Mouse (Mus musculus): ENCODE measurements at regions not wholly inside any gene's neighbourhood (a gene's known extent, or its start where the extent isn't known, plus 50 kb on each side); places are given as distances from the start of the nearest gene placed in this dataset.

- intact Hi-C loops (cut with DNase I): no loop called here
Measured at GRCm38 (mm10) chr2:59406976-59407375, 77.5 kb upstream of the Dapl1 start.

GRCm38 (mm10) chr2:59407512-59407988 is 76.9 kb upstream of the Dapl1 start:
- DNase-seq (ENCODE audit: low spot score in 2 of 2): peak; percentile 21 to 25
- intact Hi-C loops (cut with DNase I): no loop called here

More at GRCm38 (mm10) chr2:59406976-59407375, 77.5 kb upstream of the Dapl1 start:
- no peak for DNase-seq (ENCODE audit: low spot score in 2 of 2)

DNA sequence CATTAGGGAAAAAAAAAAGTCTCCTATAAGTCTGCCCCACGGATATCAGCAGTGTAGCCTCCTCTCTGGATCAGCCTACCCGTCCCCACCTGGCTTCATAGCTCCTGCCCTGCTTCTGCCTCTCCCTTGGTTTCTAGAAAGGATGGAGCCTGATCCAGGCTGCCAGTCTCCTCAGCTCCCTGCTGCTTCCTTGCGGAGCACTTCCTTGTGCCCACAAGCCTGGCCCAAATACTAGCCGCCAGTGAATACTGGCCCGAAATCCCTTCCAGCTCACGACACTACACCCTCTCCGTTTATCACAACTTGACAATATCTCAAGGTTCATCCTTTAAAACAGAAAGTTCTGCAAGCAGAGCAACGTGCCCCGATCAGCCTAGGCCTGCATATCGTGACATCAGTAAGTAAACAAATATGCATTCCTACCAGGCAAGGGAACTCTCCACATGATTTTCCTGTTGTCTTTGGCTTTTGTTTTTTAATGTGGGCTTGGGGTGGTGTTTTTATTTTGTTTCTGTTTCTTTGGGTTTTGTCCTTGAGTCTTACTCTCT is 76.3 kb upstream of the Dapl1 start:
- no peak for DNase-seq (ENCODE audit: low spot score in 2 of 2)
- intact Hi-C loops (cut with DNase I): no loop called here

- intact Hi-C loops (cut with DNase I): no loop called here
Measured at GRCm38 (mm10) chr2:59414612-59415011, 69.8 kb upstream of the Dapl1 start.

DNA sequence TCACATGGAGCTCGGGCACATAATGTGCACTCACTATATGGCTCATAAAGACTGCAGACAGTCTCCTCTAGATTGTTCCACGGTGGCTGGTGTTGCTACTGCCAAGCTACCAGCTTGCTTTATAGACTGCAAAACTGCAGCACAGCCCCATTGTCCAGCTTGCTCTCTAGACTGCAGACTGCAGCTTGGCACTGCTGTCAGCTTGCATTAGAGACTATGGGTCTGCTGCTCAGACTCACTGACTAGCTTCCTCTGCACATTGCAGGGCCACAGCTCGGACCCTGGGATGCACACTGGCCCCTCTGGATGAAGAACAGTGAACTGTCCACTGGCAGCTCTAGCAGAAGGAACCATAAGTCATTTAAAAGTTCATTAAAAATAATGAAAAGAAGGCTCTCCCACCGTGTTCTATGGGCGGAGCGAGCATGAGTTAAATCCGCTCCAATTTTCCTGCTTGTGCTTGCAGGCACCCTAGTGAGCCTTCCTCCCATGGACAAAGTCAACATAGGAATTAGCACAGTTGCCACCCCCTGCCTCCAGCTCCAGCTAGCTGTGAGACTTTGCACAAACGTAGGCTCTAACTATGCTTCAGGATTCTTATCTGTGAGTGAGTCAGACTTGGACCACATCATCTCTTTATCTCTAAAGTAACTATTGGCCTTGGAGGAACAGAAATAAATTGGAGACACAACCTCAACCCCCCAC is 67.8 kb upstream of the Dapl1 start:
- intact Hi-C loops (cut with DNase I): no loop called here

More at GRCm38 (mm10) chr2:59414612-59415011, 69.8 kb upstream of the Dapl1 start:
- no peak for DNase-seq (ENCODE audit: low spot score in 2 of 2)

GRCm38 (mm10) chr2:59417384-59417955 is 67.0 kb upstream of the Dapl1 start:
- intact Hi-C loops (cut with DNase I): no loop called here
- DNase-seq (ENCODE audit: low spot score in 2 of 2): no peak

More for the DNA sequence above, 67.8 kb upstream of the Dapl1 start:
- no peak for DNase-seq (ENCODE audit: low spot score in 2 of 2)

DNA sequence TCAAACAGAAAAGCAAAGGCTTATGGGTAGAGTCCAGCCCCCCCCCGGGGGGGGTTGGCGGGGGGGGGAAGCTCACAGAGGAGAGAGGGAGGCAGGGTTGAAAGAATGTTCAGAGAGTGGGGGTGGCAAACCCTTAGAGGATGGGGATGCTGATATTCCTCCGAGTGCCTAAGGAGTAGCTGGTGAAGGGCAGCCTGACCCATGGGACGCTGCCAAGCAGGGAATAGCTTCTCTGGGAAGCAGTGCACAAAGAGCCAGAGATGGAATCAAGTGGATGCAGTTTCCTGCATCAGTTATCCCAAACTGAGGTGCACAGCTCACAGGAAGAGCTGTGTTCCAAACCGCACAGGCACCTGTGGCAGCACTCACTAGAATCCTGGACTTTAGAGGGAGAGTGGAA is 64.0 kb upstream of the Dapl1 start:
- intact Hi-C loops (cut with DNase I): loop anchor here (5.0 kb wide), 4 partner anchors 258 to 738 kb away; partner anchors contain the start of genes Ccdc148 and Pkp4
- DNase-seq (ENCODE audit: low spot score in 2 of 2): no peak

DNA sequence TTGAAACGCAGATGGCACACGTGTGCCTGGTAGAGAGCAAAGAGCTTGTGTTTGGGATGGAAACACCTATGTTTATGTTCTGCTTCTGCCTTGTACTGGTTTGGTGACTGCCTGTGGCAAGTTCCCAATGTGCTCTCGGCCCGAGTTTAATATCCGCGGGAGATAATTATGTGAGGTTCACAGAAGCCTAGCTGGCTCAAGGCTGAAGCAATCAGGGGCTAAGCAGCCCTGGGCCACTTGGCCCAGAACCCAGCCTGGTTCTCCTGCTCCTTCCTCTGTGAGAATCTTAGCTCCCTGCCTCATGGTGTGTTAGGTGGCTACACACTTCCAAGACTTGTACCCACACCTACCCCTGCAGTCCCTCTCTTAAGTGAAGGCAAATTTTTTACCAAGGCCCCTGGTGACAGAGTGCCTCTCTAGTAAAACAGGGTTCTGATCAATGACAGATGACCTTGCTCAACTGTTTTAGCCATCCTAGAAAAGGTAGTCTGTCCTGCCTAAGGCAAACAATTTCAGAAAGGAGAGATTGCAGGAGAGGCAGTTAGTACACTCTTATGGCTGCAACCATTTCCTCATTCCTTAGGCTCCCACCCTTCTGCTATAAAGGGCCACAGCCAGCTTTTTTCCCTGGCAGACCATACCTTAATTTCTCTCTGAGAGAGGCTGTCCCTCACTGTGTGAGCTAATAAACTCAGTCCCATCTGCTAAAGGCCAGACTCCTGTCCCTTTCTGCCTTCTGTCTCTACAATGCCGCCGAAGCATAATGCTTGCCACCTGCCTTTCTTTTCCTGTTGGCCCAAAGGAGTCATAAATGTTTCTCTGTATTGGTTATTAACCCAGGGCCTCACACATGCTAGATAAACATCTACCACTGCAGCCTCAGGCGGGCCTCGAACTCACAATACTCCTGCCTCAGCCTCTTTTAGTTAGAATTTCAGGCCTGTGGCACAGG is 61.9 kb upstream of the Dapl1 start:
- no peak for DNase-seq (ENCODE audit: low spot score in 2 of 2)
- intact Hi-C loops (cut with DNase I): loop anchor here (5.0 kb wide), 4 partner anchors 260 to 740 kb away; partner anchors contain the start of genes Ccdc148 and Pkp4

- intact Hi-C loops (cut with DNase I): loop anchor here (5.0 kb wide), 4 partner anchors 262 to 742 kb away; partner anchors contain the start of genes Ccdc148 and Pkp4
- no peak for DNase-seq (ENCODE audit: low spot score in 2 of 2)
Measured at GRCm38 (mm10) chr2:59424205-59424604, 60.2 kb upstream of the Dapl1 start.

DNA sequence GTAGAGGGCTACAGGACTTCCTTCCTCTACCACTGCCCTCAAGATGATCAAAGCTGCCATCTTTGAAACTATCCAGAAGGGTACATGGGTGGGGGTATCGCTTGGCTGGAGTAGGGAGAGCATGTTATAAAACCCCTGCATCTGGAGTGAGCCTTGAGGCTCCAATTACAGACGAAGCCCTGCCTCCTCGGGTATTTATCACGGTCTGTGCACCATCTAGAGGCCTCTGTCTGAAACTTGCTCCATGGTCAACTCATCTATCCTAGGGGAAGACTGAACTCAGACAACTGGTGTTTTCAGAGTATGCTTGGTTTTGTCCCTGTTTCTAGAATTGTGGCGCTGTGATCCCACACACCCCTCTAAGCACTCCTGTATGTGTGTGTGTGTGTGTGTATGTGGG is 59.7 kb upstream of the Dapl1 start:
- intact Hi-C loops (cut with DNase I): loop anchor here (5.0 kb wide), 4 partner anchors 262 to 742 kb away; partner anchors contain the start of genes Ccdc148 and Pkp4

DNA sequence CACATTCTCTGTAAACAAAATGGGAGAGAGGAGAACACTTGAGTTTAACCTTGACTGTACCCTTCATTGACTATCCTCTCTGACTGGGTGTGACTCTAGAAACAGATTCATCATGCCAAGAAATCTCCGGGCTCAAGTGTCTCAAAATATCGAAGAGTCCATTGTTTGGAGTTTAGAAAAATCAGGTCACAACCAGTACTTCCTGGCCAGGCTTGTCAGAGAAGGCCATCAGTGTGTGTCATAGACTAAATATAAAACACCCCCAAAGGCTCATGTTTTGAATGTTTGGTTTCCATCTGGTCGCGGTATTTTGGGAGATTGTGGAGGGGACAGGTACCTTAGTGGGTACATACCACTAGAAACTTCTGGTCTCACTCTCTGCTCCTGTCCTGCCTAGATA is 58.6 kb upstream of the Dapl1 start:
- intact Hi-C loops (cut with DNase I): no loop called here

More for the DNA sequence above, 59.7 kb upstream of the Dapl1 start:
- DNase-seq (ENCODE audit: low spot score in 2 of 2): peak; percentile 54 to 64

DNA sequence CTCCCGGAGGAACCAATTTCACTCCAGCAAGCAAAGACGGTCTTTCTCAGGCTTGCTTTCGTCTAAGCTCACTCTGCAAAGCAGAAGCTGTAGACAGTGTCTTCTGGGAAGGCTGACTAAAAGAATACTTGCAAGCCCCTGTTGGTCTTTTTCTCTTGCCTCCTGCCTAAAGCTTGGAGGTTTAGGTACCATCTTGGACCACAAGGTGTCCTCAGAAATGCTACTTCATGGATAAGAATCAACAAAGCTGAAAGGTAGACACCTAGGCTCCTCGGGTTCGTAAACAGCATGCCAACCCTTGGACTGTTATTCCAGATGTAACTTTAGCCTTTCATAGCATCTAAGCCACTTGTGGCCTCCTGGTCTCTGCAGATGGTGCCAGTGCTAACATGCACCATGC is 53.0 kb upstream of the Dapl1 start:
- intact Hi-C loops (cut with DNase I): loop anchor here (10.0 kb wide), 1 partner anchor 607 kb away; no protein-coding TSS in a partner anchor
- no peak for DNase-seq (ENCODE audit: low spot score in 2 of 2)

More for the DNA sequence above, 58.6 kb upstream of the Dapl1 start:
- no peak for DNase-seq (ENCODE audit: low spot score in 2 of 2)

GRCm38 (mm10) chr2:59431867-59432266 is 52.6 kb upstream of the Dapl1 start:
- no peak for DNase-seq (ENCODE audit: low spot score in 2 of 2)
- intact Hi-C loops (cut with DNase I): loop anchor here (10.0 kb wide), 1 partner anchor 607 kb away; no protein-coding TSS in a partner anchor

All from left cerebral cortex, postnatal 14 days (tissue).